Mouse (Mus musculus) heart, postnatal 36 days (tissue): ENCODE data around the gene Vmn1r49. TPM values are rescaled to one million over a fixed set of nuclear protein-coding genes. Genes with fewer than 3 reads are reported as not detected.
"Not testable (repeated sequence)": the region's sequence is repeated elsewhere in the genome, so short reads cannot be mapped to it uniquely, and the experiment has no call there.

Experiments
- DNase-seq, 2 experiments: peaks; one replicate each; pipeline ENCODE4 v3.0.0; 2021 to 2022
- intact Hi-C: fragments of 180-260 bp; cut with DNase I; formaldehyde crosslinking; loops from one replicate; pipeline ENCODE4 v1.15.1; 2025
- total RNA-seq, 2 experiments: library from RNA; stranded (reverse); gene quantifications; 2 replicates each; pipeline ENCODE4 v1.2.3; 2021

The Vmn1r49 gene
- total RNA-seq: not detected

GRCm38 (mm10) chr6:90078406-90078805 lies at the start of gene Vmn1r49:
Vmn1r49 (minus strand) TSS chr6:90078506.
- intact Hi-C loops: no loop called here
- no peak for DNase-seq

- intact Hi-C loops, DNase-seq: not testable (repeated sequence)
Observed at GRCm38 (mm10) chr6:90122296-90122695, 44.0 kb upstream of the Vmn1r49 start, which contains the start of gene Vmn1r51. Vmn1r51 (plus strand) TSS chr6:90122596.

- DNase-seq: no peak
- intact Hi-C loops: no loop called here
Observed at GRCm38 (mm10) chr6:90101130-90101529, 22.8 kb upstream of the Vmn1r49 start, which contains the start of gene Vmn1r50. Vmn1r50 (plus strand) TSS chr6:90101430.

GRCm38 (mm10) chr6:90100566-90100965 lies 22.3 kb upstream of the Vmn1r49 start:
- intact Hi-C loops: no loop called here
- DNase-seq: no peak

- DNase-seq, intact Hi-C loops: not testable (repeated sequence)
Observed at GRCm38 (mm10) chr6:90036741-90037140, 41.6 kb downstream of the Vmn1r49 start, which contains the start of gene Vmn1r48. Vmn1r48 (minus strand) TSS chr6:90036841.

Other genes with a start within 250 kb of the Vmn1r49 start
- under 1 TPM in 1 of 2 experiments, not detected in 1; 0.19 TPM for gene Vmn1r42, start 202.1 kb downstream of the Vmn1r49 start, total RNA-seq
- gene Vmn1r43, start 202.1 kb downstream of the Vmn1r49 start, total RNA-seq: not detected
- gene Vmn1r44, start 194.8 kb downstream of the Vmn1r49 start, total RNA-seq: not detected
- not detected for gene Vmn1r45, start 137.9 kb downstream of the Vmn1r49 start, total RNA-seq
- gene Vmn1r46, start 109.2 kb downstream of the Vmn1r49 start, total RNA-seq: not detected
- not detected for gene Vmn1r47, start 62.4 kb downstream of the Vmn1r49 start, total RNA-seq
- not detected for gene Vmn1r48, start 41.7 kb downstream of the Vmn1r49 start, total RNA-seq
- not detected for gene Vmn1r50, start 22.9 kb upstream of the Vmn1r49 start, total RNA-seq
- not detected for gene Vmn1r51, start 44.1 kb upstream of the Vmn1r49 start, total RNA-seq
- gene Vmn1r52, start 96.3 kb upstream of the Vmn1r49 start, total RNA-seq: not detected
- gene V1ra8, start 124.3 kb upstream of the Vmn1r49 start, total RNA-seq: not detected
- not detected for gene Vmn1r53, start 145.9 kb upstream of the Vmn1r49 start, total RNA-seq
- gene Vmn1r54, start 167.8 kb upstream of the Vmn1r49 start, total RNA-seq: not detected
- not detected for gene BC048671, start 222.7 kb upstream of the Vmn1r49 start, total RNA-seq
- gene Chst13, start 246.7 kb upstream of the Vmn1r49 start, total RNA-seq: not detected